Mouse (Mus musculus): ENCODE data around the gene Lclat1. TPM values are rescaled to one million over a fixed set of nuclear protein-coding genes. Genes with fewer than 3 reads are reported as not detected.

Gene Lclat1
- polyA plus RNA-seq, 1 experiment: 9.2 TPM

DNA sequence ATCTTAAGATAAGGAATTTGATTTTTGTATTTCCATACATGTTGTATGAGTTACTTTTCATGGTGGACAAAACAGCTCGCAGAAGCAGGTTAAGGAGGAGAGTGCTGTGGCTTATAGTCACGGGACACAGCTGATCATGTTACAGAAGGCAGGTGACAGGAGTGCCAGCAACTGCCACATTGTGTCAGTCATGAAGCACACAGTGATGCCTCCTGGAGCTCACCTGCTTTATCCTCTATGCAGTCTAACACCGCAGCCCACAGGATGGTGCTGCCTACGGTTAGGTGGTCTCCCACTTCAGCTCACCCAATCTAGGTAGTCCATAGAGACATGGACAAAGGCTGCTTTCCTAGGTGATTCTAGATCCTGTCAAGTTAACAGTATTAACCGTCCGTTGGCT, 11.4 kb downstream of the Lclat1 start:
- Histone ChIP-seq H3K36me3 (ENCODE audit: control insufficient read depth, insufficient read depth, low read length) (no peaks in the 10 kb centered on the region), H3K4me1 (ENCODE audit: control insufficient read depth, insufficient read depth, low read length) (no peaks in the 10 kb centered on the region), H3K27ac (ENCODE audit: control insufficient read depth, insufficient read depth, low read depth, low read length) (no peak overlapping the region), H3K27me3 (ENCODE audit: control insufficient read depth, insufficient read depth, low read length) (no peaks in the 10 kb centered on the region), H3K4me3 (ENCODE audit: control insufficient read depth, low read depth, low read length) (no peak overlapping the region)
- TF ChIP-seq POLR2A (IDR thresholded peaks at IDR 0.05; ENCODE audit: control insufficient read depth, low read depth, low read length) (no peak), CTCF (IDR thresholded peaks at IDR 0.05; ENCODE audit: control insufficient read depth, insufficient read depth, insufficient replicate concordance, low read depth, low read length) (no peak)

DNA sequence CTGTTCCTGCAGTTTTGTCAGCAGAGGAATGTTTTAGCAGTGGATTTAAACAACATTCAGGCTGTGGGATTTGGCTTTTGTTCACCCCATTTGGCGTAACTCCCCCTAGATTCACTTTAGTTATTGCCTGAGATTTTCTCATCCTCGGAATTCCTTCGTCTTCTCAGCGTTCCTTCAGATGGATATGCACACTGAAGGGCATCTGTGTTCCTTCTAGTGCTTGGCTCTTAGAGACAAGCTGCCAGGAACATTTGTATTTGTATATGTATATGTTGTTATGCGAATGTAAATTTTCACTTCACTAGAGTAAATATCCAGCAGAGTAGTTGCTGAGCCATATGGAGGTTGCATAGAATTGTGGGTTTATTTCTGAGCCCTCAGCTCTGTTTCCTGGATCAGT, 12.8 kb downstream of the Lclat1 start:
- Histone ChIP-seq H3K4me1 (ENCODE audit: control insufficient read depth, insufficient read depth, low read length) (no peaks in the 10 kb centered on the region), H3K4me3 (ENCODE audit: control insufficient read depth, low read depth, low read length) (no peak overlapping the region), H3K27me3 (ENCODE audit: control insufficient read depth, insufficient read depth, low read length) (no peaks in the 10 kb centered on the region), H3K27ac (ENCODE audit: control insufficient read depth, insufficient read depth, low read depth, low read length) (no peak overlapping the region), H3K36me3 (ENCODE audit: control insufficient read depth, insufficient read depth, low read length) (no peaks in the 10 kb centered on the region)
- TF ChIP-seq POLR2A (IDR thresholded peaks at IDR 0.05; ENCODE audit: control insufficient read depth, low read depth, low read length) (no peak), CTCF (IDR thresholded peaks at IDR 0.05; ENCODE audit: control insufficient read depth, insufficient read depth, insufficient replicate concordance, low read depth, low read length) (no peak)

GRCm38 (mm10) chr17:73121726-73122125, 13.9 kb downstream of the Lclat1 start:
- Histone ChIP-seq H3K27ac (ENCODE audit: control insufficient read depth, insufficient read depth, low read depth, low read length) (no peak overlapping the region), H3K27me3 (ENCODE audit: control insufficient read depth, insufficient read depth, low read length) (no peaks in the 10 kb centered on the region), H3K4me1 (ENCODE audit: control insufficient read depth, insufficient read depth, low read length) (no peaks in the 10 kb centered on the region), H3K36me3 (ENCODE audit: control insufficient read depth, insufficient read depth, low read length) (no peaks in the 10 kb centered on the region), H3K4me3 (ENCODE audit: control insufficient read depth, low read depth, low read length) (no peak overlapping the region)
- TF ChIP-seq CTCF (IDR thresholded peaks at IDR 0.05; ENCODE audit: control insufficient read depth, insufficient read depth, insufficient replicate concordance, low read depth, low read length): no peak
- no peak for TF ChIP-seq POLR2A (IDR thresholded peaks at IDR 0.05; ENCODE audit: control insufficient read depth, low read depth, low read length)

DNA sequence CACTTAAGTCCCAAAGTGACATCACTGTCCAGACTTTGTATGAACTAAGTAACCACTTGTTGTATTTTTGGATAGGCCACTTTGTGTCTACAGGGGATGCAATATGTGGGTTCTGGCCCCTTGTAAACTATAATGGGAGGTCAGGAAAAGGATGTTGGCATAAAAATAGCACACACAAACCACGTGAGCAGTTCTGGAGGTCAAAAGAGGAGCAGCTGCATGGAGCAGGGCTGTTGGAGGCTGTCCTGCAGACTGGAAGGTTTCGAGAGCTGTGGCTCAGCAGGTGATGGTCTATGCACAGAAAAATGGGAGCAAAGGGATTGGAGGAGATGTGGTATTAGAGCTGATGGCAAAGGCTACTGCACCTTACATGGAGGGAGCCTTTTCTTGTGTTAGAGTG, 18.6 kb downstream of the Lclat1 start:
- Histone ChIP-seq H3K27me3 (ENCODE audit: control insufficient read depth, insufficient read depth, low read length) (no peaks in the 10 kb centered on the region), H3K36me3 (ENCODE audit: control insufficient read depth, insufficient read depth, low read length) (no peaks in the 10 kb centered on the region), H3K4me1 (ENCODE audit: control insufficient read depth, insufficient read depth, low read length) (no peaks in the 10 kb centered on the region), H3K4me3 (ENCODE audit: control insufficient read depth, low read depth, low read length) (no peak overlapping the region), H3K27ac (ENCODE audit: control insufficient read depth, insufficient read depth, low read depth, low read length) (no peak overlapping the region)
- no peak for TF ChIP-seq CTCF (IDR thresholded peaks at IDR 0.05; ENCODE audit: control insufficient read depth, insufficient read depth, insufficient replicate concordance, low read depth, low read length)
- TF ChIP-seq POLR2A (IDR thresholded peaks at IDR 0.05; ENCODE audit: control insufficient read depth, low read depth, low read length): no peak

DNA sequence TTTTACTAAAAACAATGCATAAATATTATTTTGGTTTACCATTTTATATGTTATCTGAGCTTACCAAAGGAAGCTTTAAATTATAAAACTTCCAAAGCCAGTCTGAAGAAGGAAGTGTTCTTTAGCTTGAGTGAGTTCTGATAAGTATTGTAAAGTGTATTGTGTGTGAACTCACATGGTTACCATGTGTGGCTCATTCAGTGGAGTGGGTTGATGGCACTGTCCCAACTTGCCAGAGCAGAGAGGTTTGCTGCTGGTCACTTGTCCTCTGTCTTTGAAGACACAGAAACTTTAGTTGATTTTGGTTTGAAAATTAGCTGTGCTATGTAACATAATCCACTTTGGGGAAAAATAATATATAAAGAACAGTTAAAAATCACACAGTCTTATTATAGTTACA, 19.1 kb downstream of the Lclat1 start:
- TF ChIP-seq POLR2A (IDR thresholded peaks at IDR 0.05; ENCODE audit: control insufficient read depth, low read depth, low read length) (no peak), CTCF (IDR thresholded peaks at IDR 0.05; ENCODE audit: control insufficient read depth, insufficient read depth, insufficient replicate concordance, low read depth, low read length) (no peak)
- Histone ChIP-seq H3K4me1 (ENCODE audit: control insufficient read depth, insufficient read depth, low read length) (no peaks in the 10 kb centered on the region), H3K36me3 (ENCODE audit: control insufficient read depth, insufficient read depth, low read length) (no peaks in the 10 kb centered on the region), H3K27ac (ENCODE audit: control insufficient read depth, insufficient read depth, low read depth, low read length) (no peak overlapping the region), H3K4me3 (ENCODE audit: control insufficient read depth, low read depth, low read length) (no peak overlapping the region), H3K27me3 (ENCODE audit: control insufficient read depth, insufficient read depth, low read length) (no peaks in the 10 kb centered on the region)

GRCm38 (mm10) chr17:73136562-73137484, 29.0 kb downstream of the Lclat1 start:
- no peak overlapping the region for H3K4me3 ChIP-seq (ENCODE audit: control insufficient read depth, low read depth, low read length)
- no peak for TF ChIP-seq CTCF (IDR thresholded peaks at IDR 0.05; ENCODE audit: control insufficient read depth, insufficient read depth, insufficient replicate concordance, low read depth, low read length)
- TF ChIP-seq POLR2A (IDR thresholded peaks at IDR 0.05; ENCODE audit: control insufficient read depth, low read depth, low read length): no peak
- no peaks in the 10 kb centered on the region for H3K27me3 ChIP-seq (ENCODE audit: control insufficient read depth, insufficient read depth, low read length)
- no peaks in the 10 kb centered on the region for H3K36me3 ChIP-seq (ENCODE audit: control insufficient read depth, insufficient read depth, low read length)
- no peaks in the 10 kb centered on the region for H3K4me1 ChIP-seq (ENCODE audit: control insufficient read depth, insufficient read depth, low read length)
- H3K27ac ChIP-seq (ENCODE audit: control insufficient read depth, insufficient read depth, low read depth, low read length): no peak overlapping the region

- H3K36me3 ChIP-seq (ENCODE audit: control insufficient read depth, insufficient read depth, low read length): no peaks in the 10 kb centered on the region
- no peak overlapping the region for H3K27ac ChIP-seq (ENCODE audit: control insufficient read depth, insufficient read depth, low read depth, low read length)
- no peaks in the 10 kb centered on the region for H3K27me3 ChIP-seq (ENCODE audit: control insufficient read depth, insufficient read depth, low read length)
- TF ChIP-seq POLR2A (IDR thresholded peaks at IDR 0.05; ENCODE audit: control insufficient read depth, low read depth, low read length) (no peak), CTCF (IDR thresholded peaks at IDR 0.05; ENCODE audit: control insufficient read depth, insufficient read depth, insufficient replicate concordance, low read depth, low read length) (no peak)
- no peaks in the 10 kb centered on the region for H3K4me1 ChIP-seq (ENCODE audit: control insufficient read depth, insufficient read depth, low read length)
- H3K4me3 ChIP-seq (ENCODE audit: control insufficient read depth, low read depth, low read length): no peak overlapping the region
These were observed 30.4 kb downstream of the Lclat1 start for GRCm38 (mm10) chr17:73138217-73138616.

All from testis, adult 2 months (tissue).